Mouse (Mus musculus) kidney, adult 11 months (tissue): Measurements from ENCODE around the gene Acox1.

ENCODE experiments used
- DNase-seq: peaks from one replicate; pipeline ENCODE4 v3.0.0; 2022

Acox1 gene

GRCm38 (mm10) chr11:116167232-116167631, 31.6 kb downstream of the Acox1 start:
- DNase-seq, result no peak

GRCm38 (mm10) chr11:116163002-116163401, 35.8 kb downstream of the Acox1 start:
- peak; percentile 58 for DNase-seq

GRCm38 (mm10) chr11:116162146-116162545, 36.7 kb downstream of the Acox1 start:
- no peak for DNase-seq

- no peak for DNase-seq
These were observed 37.5 kb downstream of the Acox1 start for GRCm38 (mm10) chr11:116161312-116161711.

GRCm38 (mm10) chr11:116150960-116151359, 47.9 kb downstream of the Acox1 start:
- DNase-seq, result no peak

- DNase-seq, result no peak
These were observed 49.5 kb downstream of the Acox1 start for GRCm38 (mm10) chr11:116149341-116149740.

- no peak for DNase-seq
These were observed 50.1 kb downstream of the Acox1 start for GRCm38 (mm10) chr11:116148761-116149221.

- peak; percentile 85 for DNase-seq
These were observed 52.4 kb downstream of the Acox1 start for GRCm38 (mm10) chr11:116146294-116146985.

GRCm38 (mm10) chr11:116145481-116146293, 53.2 kb downstream of the Acox1 start:
- DNase-seq, result peak; percentile 52

GRCm38 (mm10) chr11:116143468-116143867, 55.4 kb downstream of the Acox1 start:
- DNase-seq, result no peak

- DNase-seq, result no peak
These were observed 56.4 kb downstream of the Acox1 start for GRCm38 (mm10) chr11:116142211-116142991.

GRCm38 (mm10) chr11:116138468-116139138, 60.2 kb downstream of the Acox1 start, which contains the start of gene Mrpl38:
Mrpl38 (minus strand) TSS chr11:116138868.
- peak; percentile 94 for DNase-seq

GRCm38 (mm10) chr11:116138096-116138467, 60.8 kb downstream of the Acox1 start:
- no peak for DNase-seq

GRCm38 (mm10) chr11:116134171-116134570, 64.7 kb downstream of the Acox1 start:
- DNase-seq, result no peak

GRCm38 (mm10) chr11:116133497-116133896, 65.3 kb downstream of the Acox1 start:
- DNase-seq, result no peak

GRCm38 (mm10) chr11:116132366-116133333, 66.2 kb downstream of the Acox1 start:
- peak; percentile 44 for DNase-seq

- DNase-seq, result no peak
These were observed 67.3 kb downstream of the Acox1 start for GRCm38 (mm10) chr11:116131349-116132170.

GRCm38 (mm10) chr11:116130488-116131205, 68.2 kb downstream of the Acox1 start, which contains the start of gene Trim65:
Trim65 (minus strand) TSS chr11:116131128.
- peak; percentile 89 for DNase-seq

GRCm38 (mm10) chr11:116129993-116130487, 68.8 kb downstream of the Acox1 start:
- no peak for DNase-seq
